Mouse (Mus musculus) neural tube, embryonic 12.5 days (tissue): Measurements from ENCODE around the gene Olfr228. TPM values are rescaled to one million over a fixed set of nuclear protein-coding genes. Genes with fewer than 3 reads are reported as not detected.
"Not testable (repeated sequence)": the region's sequence is repeated elsewhere in the genome, so short reads cannot be mapped to it uniquely, and the experiment has no call there.

Source experiments
- ATAC-seq: fragments of 200-750 bp; cut with Nextera tagmentation; 2 replicates; pipeline ENCODE4 v1.8.0; 2017; ENCODE audit warnings: low read depth, mild to moderate bottlenecking, moderate TSS enrichment, moderate library complexity; ENCODE audit not compliant: low FRiP score
- H3K27ac ChIP-seq: fragments of 300-500 bp; sonication (generic); 2 replicates; pipeline ENCODE4 v1.5.1; 2016
- H3K27me3 ChIP-seq: fragments of 300-500 bp; sonication (generic); replicated peaks from 2 replicates; pipeline ENCODE4 v1.6.1; 2016; ENCODE audit warnings: mild to moderate bottlenecking
- H3K36me3 ChIP-seq: fragments of 300-500 bp; sonication (generic); 2 replicates; pipeline ENCODE4 v1.6.1; 2016; ENCODE audit warnings: mild to moderate bottlenecking
- H3K4me1 ChIP-seq: fragments of 300-500 bp; sonication (generic); 2 replicates; pipeline ENCODE4 v1.6.1; 2016
- H3K4me2 ChIP-seq: fragments of 300-500 bp; sonication (generic); replicated peaks from 2 replicates; pipeline ENCODE4 v1.6.1; 2016; ENCODE audit warnings: mild to moderate bottlenecking
- H3K4me3 ChIP-seq: fragments of 300-500 bp; sonication (generic); 2 replicates; pipeline ENCODE4 v1.5.1; 2016
- H3K9ac ChIP-seq: fragments of 300-500 bp; sonication (generic); 2 replicates; pipeline ENCODE4 v1.6.1; 2016; ENCODE audit warnings: mild to moderate bottlenecking
- H3K9me3 ChIP-seq: fragments of 300-500 bp; sonication (generic); 2 replicates; pipeline ENCODE4 v1.6.1; 2016; ENCODE audit warnings: mild to moderate bottlenecking
- WGBS: fragments of 180-500 bp; shearing (Covaris S2); methylation state at CpG from one replicate; pipeline ENCODE4 v1.1.7; 2016; 5-methylcytosine and 5-hydroxymethylcytosine counted together
- polyA plus RNA-seq: library from polyadenylated mRNA; unstranded; fragments of >200 nt; fragmentation: Nextera tagmentation; extraction: Ambion mirVana; gene quantifications from 2 replicates; pipeline ENCODE4 v1.2.1, GENCODE M21; 2016

The Olfr228 gene
- polyA plus RNA-seq = not detected in 2 replicates

GRCm38 (mm10) chr2:86487286-86487685, at the start of gene Olfr228:
Gene Olfr228, minus strand, starts transcription at chr2:86487386.
- Histone ChIP-seq H3K36me3 (no peaks in the 10 kb centered on the region), H3K27me3 (no peaks in the 10 kb centered on the region), H3K4me3 (no peak within 1 kb of the TSS), H3K4me2 (no peak within 1 kb of the TSS), H3K9me3 (no peaks in the 10 kb centered on the region), H3K9ac (no peak within 1 kb of the TSS), H3K4me1 (no peaks in the 10 kb centered on the region), H3K27ac (no peak within 1 kb of the TSS)
- 45% methylated on average over 1 of the region's 1 CpGs for WGBS
- ATAC-seq = no peak

- Histone ChIP-seq H3K27me3 (no peaks in the 10 kb centered on the region), H3K9me3 (no peaks in the 10 kb centered on the region), H3K9ac (no peak overlapping the region), H3K4me3 (no peak overlapping the region), H3K4me2 (no peak overlapping the region), H3K36me3 (no peaks in the 10 kb centered on the region), H3K4me1 (no peaks in the 10 kb centered on the region), H3K27ac (no peak overlapping the region)
- 85% methylated on average over 1 of the region's 1 CpGs for WGBS
- ATAC-seq = no peak
These were observed 43.8 kb upstream of the Olfr228 start for GRCm38 (mm10) chr2:86530991-86531390.

- H3K36me3 ChIP-seq = no peaks in the 10 kb centered on the region
- ATAC-seq = no peak
- no peak within 1 kb of the TSS for H3K4me2 ChIP-seq
- no peaks in the 10 kb centered on the region for H3K9me3 ChIP-seq
- no peaks in the 10 kb centered on the region for H3K27me3 ChIP-seq
- no peak within 1 kb of the TSS for H3K4me3 ChIP-seq
- H3K27ac ChIP-seq = no peak within 1 kb of the TSS
- WGBS = 88% methylated on average over 1 of the region's 1 CpGs
- H3K4me1 ChIP-seq = no peaks in the 10 kb centered on the region
- H3K9ac ChIP-seq = no peak within 1 kb of the TSS
These were observed 21.0 kb upstream of the Olfr228 start, which contains the start of gene Olfr1076 for GRCm38 (mm10) chr2:86508161-86508560. Gene Olfr1076, plus strand, starts transcription at chr2:86508461.

- peak; percentile 68 for ATAC-seq
- H3K4me3 ChIP-seq = no peak overlapping the region
- H3K4me1 ChIP-seq = no peaks in the 10 kb centered on the region
- H3K27me3 ChIP-seq = no peaks in the 10 kb centered on the region
- H3K27ac ChIP-seq = no peak overlapping the region
- H3K4me2 ChIP-seq = no peak overlapping the region
- no peaks in the 10 kb centered on the region for H3K36me3 ChIP-seq
- H3K9me3 ChIP-seq = no peaks in the 10 kb centered on the region
- no peak overlapping the region for H3K9ac ChIP-seq
- 45% methylated on average over 10 of the region's 10 CpGs for WGBS
These were observed 22.6 kb downstream of the Olfr228 start for GRCm38 (mm10) chr2:86464442-86465109.

- Histone ChIP-seq H3K4me1 (no peaks in the 10 kb centered on the region), H3K27ac (no peak overlapping the region), H3K27me3 (no peaks in the 10 kb centered on the region), H3K9ac (no peak overlapping the region), H3K4me3 (no peak overlapping the region), H3K9me3 (no peaks in the 10 kb centered on the region), H3K36me3 (no peaks in the 10 kb centered on the region), H3K4me2 (no peak overlapping the region)
- ATAC-seq = no peak
- WGBS = 91% methylated on average over 1 of the region's 1 CpGs
These were observed 26.8 kb downstream of the Olfr228 start for GRCm38 (mm10) chr2:86460434-86460833.

- Histone ChIP-seq H3K9ac (no peak within 1 kb of the TSS), H3K27ac (no peak within 1 kb of the TSS), H3K4me3 (no peak within 1 kb of the TSS), H3K4me1 (no peaks in the 10 kb centered on the region), H3K4me2 (no peak within 1 kb of the TSS), H3K36me3 (no peaks in the 10 kb centered on the region), H3K27me3 (no peaks in the 10 kb centered on the region), H3K9me3 (no peaks in the 10 kb centered on the region)
- ATAC-seq = no peak
- 88% methylated on average over 1 of the region's 1 CpGs for WGBS
These were observed 31.0 kb downstream of the Olfr228 start, which contains the start of gene Olfr1066 for GRCm38 (mm10) chr2:86456169-86456568. Gene Olfr1066, minus strand, starts transcription at chr2:86456269.

GRCm38 (mm10) chr2:86450491-86450890, 36.7 kb downstream of the Olfr228 start, which contains the start of gene Olfr1065:
Gene Olfr1065, minus strand, starts transcription at chr2:86450591.
- not testable (repeated sequence) for ATAC-seq, H3K36me3 ChIP-seq, H3K27me3 ChIP-seq, H3K27ac ChIP-seq, H3K9ac ChIP-seq, H3K4me3 ChIP-seq, H3K9me3 ChIP-seq, H3K4me1 ChIP-seq, H3K4me2 ChIP-seq
- WGBS = 69% methylated on average over 1 of the region's 1 CpGs

GRCm38 (mm10) chr2:86442101-86442500, 45.1 kb downstream of the Olfr228 start:
- H3K9ac ChIP-seq, H3K27ac ChIP-seq: not testable (repeated sequence)

More at GRCm38 (mm10) chr2:86442101-86442500, 45.1 kb downstream of the Olfr228 start:
- 76% methylated on average over 1 of the region's 1 CpGs for WGBS
- ATAC-seq, H3K4me1 ChIP-seq, H3K27me3 ChIP-seq, H3K4me3 ChIP-seq, H3K9me3 ChIP-seq, H3K4me2 ChIP-seq, H3K36me3 ChIP-seq: not testable (repeated sequence)

Other genes with a start within 250 kb of the Olfr228 start
- not detected in 2 replicates for gene Olfr1048, start 247.1 kb downstream of the Olfr228 start, polyA plus RNA-seq
- gene Olfr1049, start 229.1 kb downstream of the Olfr228 start, polyA plus RNA-seq = not detected in 2 replicates
- gene Olfr1051, start 208.3 kb downstream of the Olfr228 start, polyA plus RNA-seq = not detected in 2 replicates
- not detected in 2 replicates for gene Olfr1052, start 194.9 kb downstream of the Olfr228 start, polyA plus RNA-seq
- not detected in 2 replicates for gene Olfr1053, start 172.1 kb downstream of the Olfr228 start, polyA plus RNA-seq
- gene Olfr1054, start 152.0 kb downstream of the Olfr228 start, polyA plus RNA-seq = not detected in 2 replicates
- not detected in 2 replicates for gene Olfr1055, start 137.1 kb downstream of the Olfr228 start, polyA plus RNA-seq
- not detected in 2 replicates for gene Olfr1056, start 124.9 kb downstream of the Olfr228 start, polyA plus RNA-seq
- not detected in 2 replicates for gene Olfr1057, start 109.0 kb downstream of the Olfr228 start, polyA plus RNA-seq
- not detected in 2 replicates for gene Olfr1058, start 98.8 kb downstream of the Olfr228 start, polyA plus RNA-seq
- not detected in 2 replicates for gene Olfr1061, start 73.3 kb downstream of the Olfr228 start, polyA plus RNA-seq
- gene Olfr1062, start 60.6 kb downstream of the Olfr228 start, polyA plus RNA-seq = not detected in 2 replicates
- gene Olfr1065, start 36.8 kb downstream of the Olfr228 start, polyA plus RNA-seq = not detected in 2 replicates
- not detected in 2 replicates for gene Olfr1066, start 31.1 kb downstream of the Olfr228 start, polyA plus RNA-seq
- gene Olfr1076, start 21.1 kb upstream of the Olfr228 start, polyA plus RNA-seq = not detected in 2 replicates
- gene Olfr1079, start 55.1 kb upstream of the Olfr228 start, polyA plus RNA-seq = not detected in 2 replicates
- not detected in 2 replicates for gene Olfr1080, start 70.8 kb upstream of the Olfr228 start, polyA plus RNA-seq
- not detected in 2 replicates for gene Olfr1082, start 111.6 kb upstream of the Olfr228 start, polyA plus RNA-seq
- gene Olfr1084, start 152.3 kb upstream of the Olfr228 start, polyA plus RNA-seq = not detected in 2 replicates
- gene Olfr1085, start 174.6 kb upstream of the Olfr228 start, polyA plus RNA-seq = not detected in 2 replicates
- gene Olfr1086, start 192.7 kb upstream of the Olfr228 start, polyA plus RNA-seq = not detected in 2 replicates
- not detected in 2 replicates for gene Olfr1087, start 211.0 kb upstream of the Olfr228 start, polyA plus RNA-seq
- gene Olfr1089, start 246.3 kb upstream of the Olfr228 start, polyA plus RNA-seq = not detected in 2 replicates